Mouse (Mus musculus) erythroblast, adult 5-6 weeks (primary cell): ENCODE data around the gene Adgrf2. TPM values are rescaled to one million over a fixed set of nuclear protein-coding genes. Genes with fewer than 3 reads are reported as not detected.

ENCODE experiments used
- total RNA-seq, 2 experiments: library from RNA; stranded (forward) in 1 of 2; stranded (reverse) in 1 of 2; fragments of 150-400 nt in 1 of 2; fragments of 200-764, 138-1000 nt in 1 of 2; gene quantifications; 2 replicates each; pipeline versions ENCODE4 v1.2.3 to v1.2.4; 2015 to 2017; ENCODE audit warnings: low replicate concordance in 2 of 2

Adgrf2 gene
- total RNA-seq, 2 experiments from 2014 or later: not detected

Other genes with a start within 250 kb of the Adgrf2 start
- not detected in 2 replicates for gene Opn5, start 130.8 kb downstream of the Adgrf2 start, total RNA-seq (2015; ENCODE audit: low replicate concordance)
- gene Opn5, start 130.8 kb downstream of the Adgrf2 start, total RNA-seq (2017; ENCODE audit: low replicate concordance): not detected in 2 replicates
- gene Adgrf4, start 49.9 kb downstream of the Adgrf2 start, total RNA-seq (2015; ENCODE audit: low replicate concordance): not detected in 2 replicates
- not detected in 2 replicates for gene Adgrf4, start 49.9 kb downstream of the Adgrf2 start, total RNA-seq (2017; ENCODE audit: low replicate concordance)
- gene Cd2ap, start 134.5 kb upstream of the Adgrf2 start, total RNA-seq (2015; ENCODE audit: low replicate concordance): 13.6 TPM in 2 replicates
- 4.9 and 8.2 TPM in 2 replicates for gene Cd2ap, start 134.5 kb upstream of the Adgrf2 start, total RNA-seq (2017; ENCODE audit: low replicate concordance)